Mouse (Mus musculus): ENCODE measurements around the gene Kat2b.
"Not testable (repeated sequence)": the region's sequence is repeated elsewhere in the genome, so short reads cannot be mapped to it uniquely, and the experiment has no call there.

Kat2b gene

GRCm38 (mm10) chr17:53603236-53603635 is 36.6 kb downstream of the Kat2b start:
- not testable (repeated sequence) for DNase-seq

- DNase-seq, result not testable (repeated sequence)
These were observed 39.4 kb downstream of the Kat2b start for GRCm38 (mm10) chr17:53606082-53606481.

- DNase-seq, result not testable (repeated sequence)
These were observed 42.3 kb downstream of the Kat2b start for GRCm38 (mm10) chr17:53608924-53609323.

DNA sequence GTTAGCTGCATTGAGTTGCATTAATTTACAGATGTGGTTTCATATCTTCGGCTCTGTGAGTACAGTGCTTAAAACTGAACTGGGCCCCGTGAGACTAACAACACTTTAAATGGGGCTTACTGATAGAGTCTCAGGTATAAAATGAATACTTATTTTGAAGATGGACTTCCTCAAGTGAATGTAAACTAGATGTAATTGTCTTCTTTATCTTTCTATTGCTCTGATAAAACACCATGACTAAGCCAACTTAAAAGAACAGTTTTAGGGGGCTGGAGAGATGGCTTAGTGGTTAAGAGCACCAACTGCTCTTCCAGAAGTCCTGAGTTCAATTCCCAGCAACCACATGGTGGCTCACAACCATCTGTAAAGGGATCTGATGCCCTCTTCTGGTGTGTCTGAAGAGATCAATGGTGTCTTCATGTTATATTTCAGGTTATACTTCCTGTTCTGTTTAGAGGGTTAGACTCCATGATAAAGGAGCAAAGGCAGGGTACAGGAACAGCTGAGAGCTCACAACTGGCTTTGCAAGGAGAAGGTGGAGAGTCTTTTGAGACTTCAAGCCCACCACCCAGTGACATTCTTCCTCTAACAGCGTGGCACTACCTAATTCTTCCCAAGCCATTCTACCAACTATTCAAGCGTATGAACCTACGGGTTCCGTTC is 50.8 kb downstream of the Kat2b start:
- no peak for DNase-seq

DNA sequence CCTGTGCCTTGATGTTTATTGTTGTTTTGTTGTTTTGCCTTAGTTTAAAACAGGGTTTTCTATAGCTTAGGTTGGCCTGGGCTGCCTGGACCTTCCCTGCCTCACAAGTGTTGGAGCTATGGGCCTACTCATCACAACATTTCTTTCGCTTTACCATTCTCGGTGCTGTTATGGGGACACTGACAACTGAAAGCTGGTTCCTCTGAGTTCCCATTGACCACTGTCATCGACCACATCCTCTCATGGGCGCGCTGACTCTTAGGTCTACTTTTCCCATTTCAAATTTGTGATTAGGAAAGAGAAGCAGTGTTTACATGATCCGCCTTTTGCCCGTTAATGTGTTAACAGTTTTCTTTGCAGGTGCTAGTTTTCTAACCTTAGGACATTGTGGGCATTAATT is 51.7 kb downstream of the Kat2b start:
- no peak for DNase-seq

- DNase-seq, result no peak
These were observed 52.7 kb downstream of the Kat2b start for GRCm38 (mm10) chr17:53619391-53619790.

DNA sequence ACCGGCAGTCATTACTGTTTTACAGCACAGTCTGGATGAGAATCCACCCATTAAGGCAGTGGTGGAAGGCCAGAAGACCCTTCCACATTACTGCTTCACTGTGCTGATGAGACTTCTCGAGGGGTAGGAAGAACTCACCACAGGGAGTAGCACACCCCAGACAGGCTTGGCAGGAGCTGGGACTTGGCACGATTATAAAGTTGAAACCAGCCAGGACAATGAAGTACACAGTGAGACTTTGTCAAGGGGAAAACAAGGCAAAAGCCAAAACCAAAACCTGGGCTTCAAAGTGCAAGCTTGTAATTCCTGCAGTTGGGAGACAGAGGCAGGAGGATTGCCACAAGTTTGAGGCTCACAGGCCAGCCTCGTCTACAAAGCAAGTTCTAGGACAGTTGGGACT is 54.0 kb downstream of the Kat2b start:
- no peak for DNase-seq

DNA sequence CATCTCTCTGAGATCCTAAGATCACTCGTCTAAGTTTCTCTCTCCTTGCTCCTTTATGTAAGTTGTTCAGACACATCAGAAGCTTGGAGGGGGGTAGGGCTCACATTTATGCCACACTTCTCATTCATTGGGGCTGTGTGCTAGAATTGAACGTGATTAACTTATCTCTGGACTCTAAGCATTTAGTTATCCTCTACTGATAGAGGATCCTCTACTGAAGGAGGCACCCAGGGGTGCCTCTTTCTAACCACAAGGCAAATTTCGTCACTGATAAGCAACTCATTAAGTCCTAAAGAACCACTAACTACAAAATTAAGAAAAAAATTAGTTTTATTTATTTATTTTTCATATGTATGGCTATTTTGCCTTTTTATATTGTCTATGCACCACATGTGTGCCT is 55.5 kb downstream of the Kat2b start:
- no peak for DNase-seq

DNA sequence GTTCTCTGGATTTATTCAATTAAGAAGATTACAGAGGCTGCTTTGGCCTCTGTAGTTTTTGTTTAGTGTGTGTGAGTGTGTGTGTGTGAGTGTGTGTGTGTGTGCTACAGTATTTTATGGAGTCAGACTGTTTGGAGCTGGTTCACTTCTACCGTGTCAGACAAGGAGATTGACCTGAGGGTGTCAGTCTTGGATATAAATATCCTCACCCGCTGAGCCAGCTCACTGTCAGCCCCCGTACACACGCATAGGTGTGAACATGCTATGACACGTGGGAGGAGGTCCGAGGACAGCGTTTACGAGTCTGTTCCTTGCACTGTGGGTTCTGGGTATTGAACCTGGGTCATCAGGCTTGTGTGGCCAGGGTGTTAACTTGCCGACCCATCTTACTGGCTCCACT is 57.1 kb downstream of the Kat2b start:
- no peak for DNase-seq

GRCm38 (mm10) chr17:53626160-53626559 is 59.5 kb downstream of the Kat2b start:
- no peak for DNase-seq

GRCm38 (mm10) chr17:53627497-53627896 is 60.8 kb downstream of the Kat2b start:
- no peak for DNase-seq

- no peak for DNase-seq
These were observed 61.5 kb downstream of the Kat2b start for GRCm38 (mm10) chr17:53628131-53628530.

GRCm38 (mm10) chr17:53631344-53631743 is 64.7 kb downstream of the Kat2b start:
- DNase-seq, result no peak

GRCm38 (mm10) chr17:53643360-53643759 is 76.7 kb downstream of the Kat2b start:
- DNase-seq, result no peak

DNA sequence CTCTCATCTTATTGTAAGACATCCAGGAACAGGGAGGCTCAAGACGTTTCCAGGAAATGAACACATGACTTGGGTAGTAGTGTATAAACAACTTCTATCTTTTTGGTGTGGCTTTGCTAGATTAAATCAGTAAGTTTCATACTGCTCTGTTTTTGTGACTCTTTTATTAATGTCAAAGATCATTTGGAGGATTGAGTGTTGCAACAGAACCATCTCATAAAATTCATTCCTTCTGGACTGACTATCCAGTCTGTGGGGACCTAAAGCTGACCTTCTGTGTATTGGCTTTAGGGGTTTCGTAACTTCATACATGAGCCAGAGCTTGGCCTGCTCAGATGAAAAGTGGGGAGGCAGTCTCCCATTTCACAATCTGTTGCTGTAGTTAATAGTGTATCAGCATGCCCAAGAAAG is 83.6 kb downstream of the Kat2b start:
- DNase-seq, result no peak

DNA sequence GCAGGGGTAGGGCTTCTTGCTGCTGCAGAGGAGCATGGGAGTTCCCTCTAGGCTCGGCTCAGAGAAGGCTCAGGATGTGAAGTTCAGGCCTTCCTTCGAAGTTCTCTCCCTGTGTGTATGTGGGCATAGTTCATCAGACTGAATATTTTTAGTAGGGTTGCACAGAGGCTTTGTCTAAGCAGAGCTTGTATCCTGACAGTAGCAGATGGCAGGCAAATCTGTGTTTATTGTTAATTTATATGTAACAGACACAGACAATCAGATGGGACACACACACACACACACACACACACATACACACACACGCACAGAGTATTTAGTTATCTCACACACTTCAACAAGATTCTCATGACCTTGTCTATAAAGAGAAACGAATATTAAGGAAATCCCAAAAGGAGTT is 87.9 kb downstream of the Kat2b start:
- no peak for DNase-seq

GRCm38 (mm10) chr17:53655081-53655480 is 88.4 kb downstream of the Kat2b start:
- no peak for DNase-seq

DNA sequence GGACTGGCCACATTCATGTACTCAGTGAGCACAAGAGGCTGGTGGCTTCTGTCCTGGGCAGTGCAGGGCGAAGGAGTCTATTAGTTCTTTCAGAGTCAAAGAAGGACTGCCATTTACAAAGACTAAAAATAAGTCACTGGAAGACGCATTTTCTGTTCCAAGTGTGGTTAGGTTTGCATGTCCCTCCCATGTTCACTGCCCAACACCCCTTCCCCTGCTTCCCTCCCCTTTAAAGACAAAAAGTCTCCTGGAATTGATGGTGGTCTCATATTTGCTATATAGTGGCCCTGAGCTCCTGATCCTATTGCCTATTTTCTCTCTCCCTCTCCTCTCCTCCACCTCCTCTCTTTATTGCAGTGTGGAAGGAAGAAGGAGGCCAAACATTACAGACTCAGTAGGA is 89.3 kb downstream of the Kat2b start:
- DNase-seq, result no peak

GRCm38 (mm10) chr17:53656369-53656860 is 89.8 kb downstream of the Kat2b start:
- DNase-seq, result no peak

DNA sequence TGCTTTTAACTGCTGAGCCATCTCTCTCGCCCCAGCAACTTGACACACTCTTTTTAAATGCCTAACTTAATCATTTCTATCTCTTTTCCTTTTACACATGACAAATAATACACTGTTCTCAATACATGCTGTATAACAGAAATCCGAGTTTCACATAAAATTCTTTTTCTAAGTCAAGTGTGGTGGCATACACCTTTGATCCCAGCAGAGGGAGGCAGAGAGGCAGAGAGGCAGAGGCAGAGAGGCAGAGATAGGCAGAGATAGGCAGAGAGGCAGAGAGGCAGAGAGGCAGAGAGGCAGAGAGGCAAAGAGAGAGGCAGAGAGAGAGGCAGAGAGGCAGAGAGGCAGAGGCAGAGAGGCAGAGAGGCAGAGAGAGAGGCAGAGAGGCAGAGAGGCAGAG is 90.7 kb downstream of the Kat2b start:
- peak; percentile 9 for DNase-seq

- DNase-seq, result no peak
These were observed 92.0 kb downstream of the Kat2b start for GRCm38 (mm10) chr17:53658668-53659067.

- no peak for DNase-seq
These were observed 92.6 kb downstream of the Kat2b start for GRCm38 (mm10) chr17:53659230-53659629.

DNA sequence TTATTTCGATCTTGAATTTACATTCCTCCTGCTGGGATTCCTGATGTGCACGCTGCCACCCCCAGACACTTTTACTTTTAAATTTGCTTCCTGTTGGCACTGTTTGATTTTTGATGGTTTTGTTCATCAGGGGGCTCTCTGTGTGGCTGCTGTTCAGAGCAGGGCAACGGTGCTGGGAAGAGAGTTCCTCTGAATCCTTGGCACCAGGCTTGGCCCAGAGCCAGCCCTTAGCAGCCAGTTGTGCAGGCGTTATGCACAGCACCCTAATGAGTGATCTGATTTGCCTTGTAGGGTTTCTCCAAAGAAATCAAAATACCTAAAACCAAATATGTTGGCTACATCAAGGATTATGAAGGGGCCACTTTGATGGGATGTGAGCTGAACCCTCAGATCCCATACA is 93.1 kb downstream of the Kat2b start:
- no peak for DNase-seq

GRCm38 (mm10) chr17:53661056-53661840 is 94.6 kb downstream of the Kat2b start:
- no peak for DNase-seq

Data from thymus, postnatal 36 days (tissue).